Mouse (Mus musculus) CD4-positive, CD25-positive, alpha-beta regulatory T cell, adult 2 months (primary cell): ENCODE measurements at regions not wholly inside any gene's neighbourhood (a gene's known extent, or its start where the extent isn't known, plus 50 kb on each side); places are given as distances from the start of the nearest gene placed in this dataset.

Source experiments
- DNase-seq: peaks from one replicate; pipeline ENCODE4 v3.0.0-alpha.2; 2012; ENCODE audit warnings: low read depth, low spot score

DNA sequence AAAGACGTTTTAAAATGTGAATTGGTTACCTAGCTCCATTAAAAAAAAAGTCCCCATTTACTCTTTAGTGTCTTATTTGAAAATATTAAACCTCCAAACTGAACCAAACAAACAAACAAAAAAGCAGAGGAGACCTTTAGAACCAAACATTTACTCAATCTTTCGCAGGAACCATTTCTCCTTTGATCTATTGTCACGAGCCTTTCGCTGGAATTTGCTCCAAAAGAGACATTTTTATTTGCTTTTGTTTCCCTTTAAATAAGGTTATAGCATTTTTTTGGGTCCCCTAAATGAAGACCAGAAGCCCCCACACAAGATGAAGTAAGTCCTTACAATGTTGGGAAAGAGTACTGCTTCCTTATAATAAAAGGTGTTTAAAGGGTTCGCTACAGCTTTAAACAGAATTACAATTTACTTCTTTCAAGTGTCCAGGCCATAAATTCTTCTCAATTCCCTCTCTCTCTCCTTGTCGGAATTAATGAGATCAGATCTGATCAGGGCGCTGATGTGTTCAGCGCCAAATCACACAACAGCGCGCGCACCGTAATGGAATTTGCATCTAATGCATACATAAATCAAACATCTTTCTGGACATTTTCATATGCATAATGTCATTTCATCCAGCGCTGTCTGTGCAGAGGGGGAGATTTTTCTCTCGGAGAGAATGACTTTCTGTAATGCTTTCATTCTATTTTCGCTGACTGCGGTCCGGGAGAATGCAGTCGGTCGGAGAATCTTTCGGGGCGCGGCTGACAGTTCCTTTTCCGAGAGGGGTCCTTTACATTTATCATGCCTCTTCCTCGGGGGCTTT lies 469.2 kb downstream of the Vrk1 start:
- DNase-seq: peak; percentile 16

DNA sequence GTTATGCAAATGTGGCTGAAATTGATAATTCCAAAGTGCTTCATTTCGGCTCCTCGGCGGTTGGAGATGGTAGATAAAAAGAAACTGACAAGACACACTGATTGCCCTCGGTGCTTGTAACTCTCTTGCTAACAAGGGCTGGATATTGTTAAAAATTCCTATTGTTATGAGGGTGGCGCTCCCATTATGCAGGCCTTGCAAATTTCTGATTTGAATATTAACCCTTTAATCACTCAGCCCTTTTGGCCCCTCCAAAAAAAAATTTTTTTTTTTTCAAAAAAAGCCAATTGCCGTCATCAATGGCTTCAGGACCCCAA lies 469.8 kb downstream of the Vrk1 start:
- DNase-seq: no peak

DNA sequence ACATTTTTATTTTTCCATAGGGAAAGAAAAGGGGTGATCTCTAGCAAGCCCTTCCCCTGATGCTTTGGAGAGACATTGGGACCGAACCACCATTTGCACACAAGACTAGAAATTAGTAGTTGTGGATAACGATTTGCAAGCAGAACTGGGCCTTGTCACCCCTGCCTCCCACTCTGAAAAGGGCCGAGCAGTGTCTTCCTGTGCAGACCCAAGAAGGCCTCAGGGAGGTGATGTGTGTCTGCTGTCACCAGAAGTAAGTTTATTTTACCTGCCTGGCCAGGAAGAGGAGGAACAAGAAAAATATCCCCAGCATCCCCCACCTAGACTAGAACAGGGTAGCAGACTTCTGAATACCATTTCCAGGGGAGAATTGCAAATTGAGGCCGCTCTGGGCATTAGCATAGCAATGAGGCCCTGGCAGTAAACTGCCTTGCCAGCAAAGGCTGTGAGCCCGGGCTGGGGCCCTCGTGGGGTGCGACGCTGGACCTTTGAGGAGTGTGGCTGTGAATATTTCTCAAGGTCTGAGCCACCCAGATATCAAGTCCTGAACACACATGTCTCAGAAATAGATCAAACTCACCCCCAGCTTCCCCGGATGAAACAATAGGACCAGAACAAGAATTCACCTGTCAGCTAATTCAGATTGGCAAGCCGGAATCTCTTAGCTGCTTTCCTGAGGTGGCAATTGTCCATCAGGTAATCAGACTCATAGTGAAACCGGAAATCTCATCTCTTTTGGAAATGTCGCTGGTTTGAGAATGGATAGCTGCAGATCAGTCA lies 470.4 kb downstream of the Vrk1 start:
- DNase-seq: no peak

DNA sequence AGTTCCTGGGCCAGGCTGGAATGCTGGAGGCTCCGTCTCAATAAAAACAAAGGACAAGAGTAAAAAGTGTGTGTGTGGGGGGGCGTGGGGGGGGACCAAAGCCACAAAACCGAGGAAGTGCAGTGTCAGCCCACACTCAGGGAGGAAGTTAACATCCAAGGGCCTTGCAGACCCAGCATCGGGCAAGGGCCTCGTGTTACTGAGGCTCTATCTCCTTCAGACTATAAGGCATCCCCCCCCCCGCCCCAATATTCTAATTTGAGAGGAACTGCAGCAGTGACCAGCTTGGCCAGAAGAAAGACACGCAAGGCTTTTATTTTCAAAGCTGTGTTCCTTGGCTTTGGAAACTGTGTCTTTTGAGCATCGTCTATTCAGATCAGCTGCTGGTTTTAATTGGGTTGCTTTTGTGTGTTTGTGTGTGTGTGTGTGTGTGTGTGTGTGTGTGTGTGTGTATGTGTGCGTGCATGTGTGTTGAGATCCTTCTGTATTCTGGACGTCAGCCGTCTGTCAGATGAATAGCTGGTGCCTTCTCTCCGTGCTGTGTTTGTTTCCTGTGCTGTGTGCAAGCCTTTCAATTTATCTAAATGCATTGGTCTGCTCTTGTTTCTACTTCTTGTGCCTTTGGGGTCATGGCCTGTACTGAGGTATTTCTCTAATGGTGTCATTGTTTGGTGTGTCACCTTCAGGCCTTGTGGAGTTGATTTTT lies 491.7 kb downstream of the Vrk1 start:
- no peak for DNase-seq

DNA sequence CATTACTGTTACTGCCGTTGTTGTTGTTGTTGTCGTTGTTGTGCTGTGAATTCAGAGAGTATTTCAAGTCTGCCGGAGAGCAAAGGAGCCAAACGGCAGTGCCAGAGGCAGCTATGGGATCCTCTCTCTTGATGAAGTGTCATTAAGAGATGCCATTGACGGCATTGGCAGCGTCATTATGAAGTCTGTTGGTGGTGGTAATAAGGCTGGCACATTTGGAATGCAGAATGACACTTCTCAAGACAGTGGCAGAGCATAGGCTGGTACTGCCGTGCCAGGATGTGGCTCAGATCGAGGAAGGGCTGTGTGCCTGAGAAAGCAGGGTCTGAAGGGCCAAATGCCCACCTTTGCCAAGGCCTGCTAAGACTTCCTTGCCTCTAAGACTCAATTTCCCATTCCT lies 494.3 kb downstream of the Vrk1 start:
- no peak for DNase-seq

DNA sequence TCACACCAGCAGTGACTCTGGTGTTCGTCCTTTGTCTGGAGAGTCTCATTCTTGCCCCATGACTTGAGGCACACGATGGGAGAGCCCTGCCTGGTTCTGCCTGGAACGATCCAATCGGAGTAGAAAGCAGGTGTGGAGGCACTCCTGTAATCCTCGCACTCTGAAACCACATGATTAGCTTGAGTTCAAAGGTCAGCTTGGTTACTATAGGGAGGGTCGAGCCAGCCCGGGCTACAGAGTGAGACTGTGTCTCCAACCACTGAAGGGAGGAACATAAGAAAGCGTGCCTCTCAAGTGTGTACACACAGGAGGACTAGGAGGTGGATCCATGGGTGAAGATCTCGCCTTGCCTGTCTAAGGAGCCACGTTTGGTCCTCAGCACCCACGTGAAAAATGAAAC lies 504.0 kb downstream of the Vrk1 start:
- DNase-seq: no peak

DNA sequence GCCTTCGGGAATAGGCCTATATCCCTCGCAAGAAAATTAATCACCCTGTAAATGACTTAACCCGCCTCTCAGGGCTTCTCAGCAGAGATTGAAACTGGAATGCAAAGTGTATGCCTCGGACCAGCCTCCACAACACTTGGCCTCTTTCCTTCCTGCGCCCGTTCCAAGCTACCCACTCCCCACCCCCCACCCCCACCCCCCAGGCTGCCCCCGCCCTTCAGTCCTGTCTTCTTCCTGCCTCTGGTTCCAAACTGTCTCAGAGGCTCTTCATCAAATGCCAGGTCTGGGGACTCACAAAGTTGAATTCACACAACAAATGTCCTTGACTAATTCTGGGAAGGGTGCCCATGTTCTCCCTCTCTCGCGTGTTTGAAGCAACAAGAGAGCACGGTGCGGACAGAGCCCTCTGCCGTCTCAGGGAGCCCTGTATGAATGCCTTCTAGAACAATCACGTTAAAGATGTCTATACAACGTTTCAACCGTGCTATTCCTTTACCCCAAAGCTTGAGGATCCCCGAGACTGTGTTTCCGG lies 505.3 kb downstream of the Vrk1 start:
- no peak for DNase-seq

DNA sequence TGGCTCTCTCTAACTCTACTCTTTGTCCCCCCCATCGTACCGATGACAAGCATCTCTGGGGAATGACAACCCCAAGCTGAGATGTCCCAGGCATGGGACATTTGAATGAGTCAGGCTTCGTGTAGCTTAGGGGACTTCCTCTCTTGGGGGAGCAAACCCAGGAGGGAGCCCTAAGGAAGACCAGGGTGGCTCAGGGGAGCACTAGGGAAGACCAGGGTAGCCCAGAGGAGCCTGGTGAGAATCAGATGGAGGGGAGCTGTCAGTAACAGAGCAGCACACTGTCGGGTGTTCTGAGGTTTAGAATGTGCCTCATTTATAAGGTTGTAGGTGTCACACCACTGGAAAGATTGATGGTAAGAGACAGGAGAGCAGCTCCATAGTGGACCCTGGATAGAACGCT lies 509.1 kb downstream of the Vrk1 start:
- no peak for DNase-seq

DNA sequence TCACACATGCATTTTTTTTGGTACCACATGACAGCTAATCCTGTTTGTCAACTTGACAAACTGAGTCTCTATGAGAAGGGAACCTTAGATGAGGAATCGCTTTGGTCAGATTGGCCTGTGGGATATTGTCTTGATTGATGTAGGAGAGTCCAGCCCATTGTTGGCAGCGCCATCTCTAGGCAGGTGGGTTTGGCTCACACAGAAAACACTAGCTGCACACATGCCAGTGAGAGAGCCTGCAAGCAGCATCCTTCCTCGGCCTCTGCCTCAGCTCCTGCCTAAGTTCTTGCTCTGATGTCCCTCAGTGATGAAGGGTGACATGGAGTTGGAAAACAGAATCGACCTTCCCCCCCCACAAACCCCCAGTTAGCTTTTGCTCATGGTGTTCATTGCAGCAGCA lies 514.4 kb downstream of the Vrk1 start:
- DNase-seq: no peak

DNA sequence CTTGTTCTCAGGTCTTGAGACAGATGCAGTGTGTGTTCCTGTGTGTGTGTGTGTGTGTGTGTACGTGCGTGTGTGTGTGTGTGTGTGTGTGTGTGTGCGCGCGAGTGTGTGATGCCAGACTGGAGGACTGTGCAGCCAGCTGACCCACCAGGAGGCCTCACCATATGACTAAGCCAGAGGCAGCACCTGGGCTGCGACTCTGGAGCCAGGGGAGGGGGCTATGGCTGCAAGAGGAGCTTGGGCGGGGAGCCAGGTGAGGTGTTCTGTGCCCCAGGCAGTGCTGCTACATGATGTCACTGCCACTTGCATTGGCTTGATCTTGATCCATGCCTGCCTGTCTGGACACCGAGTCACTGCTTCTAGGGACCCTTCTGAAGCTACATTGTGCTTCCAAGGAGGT lies 517.1 kb downstream of the Vrk1 start:
- no peak for DNase-seq

DNA sequence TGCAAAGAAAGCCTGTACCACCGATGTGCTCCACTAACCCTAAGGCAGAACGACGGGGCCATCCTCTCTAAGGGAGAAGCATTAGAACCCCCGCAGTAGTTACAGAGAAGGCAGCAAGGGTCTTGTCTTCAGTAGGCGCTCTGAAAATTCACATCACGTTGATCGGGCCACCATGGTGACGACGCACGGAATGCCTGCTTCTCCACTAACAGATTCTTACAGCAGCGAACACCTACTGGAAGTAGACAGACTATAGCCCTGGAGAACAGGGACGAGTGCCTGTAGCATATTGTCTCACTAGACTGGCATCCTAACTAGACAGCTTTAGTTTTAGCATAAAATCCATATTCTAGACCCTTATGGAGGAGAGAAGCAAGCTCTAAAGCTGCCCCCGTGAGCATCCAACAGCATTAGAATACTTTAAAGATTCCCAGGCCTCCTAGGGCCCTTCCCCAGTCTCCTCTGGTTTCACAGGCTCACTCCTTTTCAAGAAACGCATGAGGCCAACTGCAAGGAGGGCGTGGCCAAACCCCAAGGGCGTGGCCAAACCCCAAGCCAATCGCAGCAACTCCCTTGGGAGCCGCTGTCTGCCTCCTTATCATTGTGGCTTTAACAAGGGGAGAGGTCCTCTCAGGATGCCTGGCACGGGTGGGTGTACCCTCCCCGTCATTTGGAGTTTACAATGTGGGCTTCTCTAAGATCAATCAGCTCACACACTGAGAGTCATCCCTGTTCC lies 517.8 kb downstream of the Vrk1 start:
- peak; percentile 17 for DNase-seq

DNA sequence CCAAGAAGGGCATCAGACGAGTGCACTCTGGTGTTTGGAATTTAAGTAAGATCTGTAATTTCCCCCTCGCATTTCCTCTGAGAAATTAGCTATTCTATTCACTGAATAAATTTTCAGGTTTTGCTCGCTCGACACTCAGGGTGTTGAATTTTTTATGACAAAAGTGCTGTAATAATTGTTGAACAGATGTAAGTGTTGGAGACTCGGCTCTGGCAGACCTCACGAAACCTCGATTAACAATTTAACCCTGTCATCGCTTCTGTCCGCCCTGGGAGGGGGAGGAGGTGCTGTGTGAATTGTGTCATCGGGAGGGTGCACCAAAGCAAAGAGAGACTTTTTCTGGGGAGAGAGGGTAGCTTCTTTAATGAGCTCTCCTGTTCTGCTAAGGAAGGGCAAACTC lies 518.5 kb downstream of the Vrk1 start:
- DNase-seq: no peak

DNA sequence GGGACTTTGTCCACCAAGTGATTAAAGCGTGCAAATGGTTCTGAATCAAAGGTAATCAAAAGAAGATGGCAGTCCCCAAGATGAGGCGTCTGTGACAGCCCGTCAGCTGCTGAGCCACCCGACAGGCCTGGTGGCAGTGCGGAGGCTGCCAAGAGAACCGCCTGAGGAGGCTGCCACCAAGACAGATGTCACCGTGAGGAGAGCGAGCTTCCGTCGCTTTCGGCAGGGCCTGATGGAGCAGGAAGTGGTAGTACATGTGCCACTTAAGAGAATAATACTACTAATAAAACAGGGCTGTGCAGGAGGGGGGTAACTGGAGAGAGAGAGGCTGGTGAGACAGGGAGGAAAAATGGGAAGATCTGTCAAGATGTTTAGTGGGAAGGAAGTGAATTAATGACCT lies 519.1 kb downstream of the Vrk1 start:
- peak; percentile 55 for DNase-seq

DNA sequence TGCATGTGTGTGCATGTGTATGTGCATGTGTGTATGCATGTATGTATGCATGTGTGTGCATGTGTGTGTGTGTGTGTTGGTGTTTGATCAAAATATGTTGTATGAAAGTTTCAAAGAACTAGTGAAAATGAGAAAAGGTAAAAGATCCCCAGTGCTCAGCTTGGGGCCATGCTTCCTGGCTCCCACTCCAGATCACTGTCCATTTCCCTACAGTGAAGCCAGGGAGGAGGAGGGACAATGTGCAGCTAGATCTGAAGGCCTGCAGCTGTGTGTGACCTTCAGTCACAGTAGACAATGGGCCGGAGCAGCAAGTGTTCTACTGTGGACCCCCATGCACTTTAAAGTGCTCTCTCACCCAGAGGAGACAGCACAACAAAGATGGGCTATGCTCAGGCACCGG lies 525.1 kb downstream of the Vrk1 start:
- no peak for DNase-seq

DNA sequence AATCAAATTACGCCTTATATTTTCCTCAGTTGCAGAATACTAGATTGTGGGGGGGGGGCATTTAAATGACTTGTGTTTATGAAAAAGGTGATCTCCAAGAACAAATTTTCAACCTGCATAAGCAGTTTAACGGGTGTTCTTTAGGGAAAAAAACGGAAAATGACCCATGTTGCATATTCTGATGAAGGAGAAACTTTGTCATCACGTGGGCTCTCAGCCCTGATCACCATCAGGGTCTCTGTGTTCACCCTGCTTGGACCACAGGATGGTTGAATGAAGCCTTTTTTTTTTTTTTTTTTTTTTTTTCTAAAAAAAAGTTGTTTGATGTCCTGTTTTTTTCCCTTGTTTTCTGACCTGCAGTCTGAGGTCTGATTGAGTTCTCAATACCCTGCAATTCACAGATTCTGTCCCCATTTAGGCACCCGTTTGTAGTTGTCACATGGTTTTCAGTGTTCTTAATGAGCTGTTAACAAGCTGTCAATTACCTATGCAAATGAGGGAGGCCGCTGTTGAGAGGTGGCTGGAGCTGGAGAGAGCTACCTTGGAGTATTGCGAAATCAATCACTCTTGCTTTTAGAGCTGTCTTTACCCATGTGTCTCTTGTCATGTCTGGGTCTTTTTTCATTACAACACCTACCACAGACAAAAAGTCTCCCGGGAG lies 525.7 kb downstream of the Vrk1 start:
- DNase-seq: no peak

DNA sequence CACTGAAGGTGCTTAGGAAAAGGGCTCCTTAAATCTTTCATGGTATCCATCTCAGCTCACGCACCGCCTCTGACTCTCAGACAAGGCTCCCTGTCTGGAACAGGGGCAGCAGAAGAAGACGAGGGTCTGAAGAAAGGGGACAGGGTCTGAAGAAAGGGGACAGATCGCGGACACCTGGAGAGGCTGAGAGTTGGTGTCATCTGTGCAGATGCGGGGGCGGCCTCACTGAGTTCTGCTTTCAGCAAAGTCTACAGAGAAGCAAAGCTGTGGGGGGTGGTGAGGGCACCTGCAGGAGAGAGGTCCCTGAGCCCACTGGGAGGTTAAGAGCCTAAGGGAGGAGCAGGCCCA lies 526.2 kb downstream of the Vrk1 start:
- DNase-seq: peak; percentile 15

DNA sequence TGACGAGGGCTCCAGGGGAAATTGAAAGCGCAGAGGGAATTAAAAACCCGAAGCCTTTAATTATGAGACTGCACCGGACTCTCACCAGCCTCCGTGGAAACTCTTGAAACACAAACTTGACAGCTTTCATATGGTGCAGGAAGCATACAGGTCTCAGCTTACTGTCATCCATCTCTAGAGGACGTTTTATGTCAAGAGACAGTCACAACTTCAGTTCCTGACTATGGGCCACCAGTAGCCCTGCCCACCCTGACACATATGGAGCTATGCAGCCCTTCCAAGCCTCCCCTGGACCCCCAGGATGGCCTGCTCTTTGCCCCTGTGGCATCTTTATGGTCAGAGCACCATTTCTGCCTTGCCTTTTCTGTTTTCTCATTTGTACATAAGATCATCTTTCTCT lies 530.0 kb downstream of the Vrk1 start:
- DNase-seq: no peak

DNA sequence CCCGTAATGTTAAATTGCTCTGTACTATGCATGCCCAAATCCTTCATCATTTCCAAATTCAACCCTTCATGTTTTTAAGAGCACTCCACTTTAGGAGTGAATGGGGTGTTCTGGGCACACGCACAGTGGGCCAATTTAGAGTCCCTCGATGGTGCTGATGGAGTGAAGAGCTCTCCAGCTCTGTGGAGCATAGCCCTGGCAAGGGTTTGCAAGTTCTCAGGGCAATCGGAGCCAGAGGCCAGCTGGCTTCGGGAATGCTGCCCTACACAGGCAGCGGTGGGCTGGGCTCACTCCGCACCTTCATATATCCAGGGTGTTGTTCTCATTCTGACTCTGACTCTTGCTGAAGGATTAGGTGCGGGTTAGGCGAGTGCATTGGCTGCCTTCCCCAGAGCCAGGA lies 549.5 kb downstream of the Vrk1 start:
- no peak for DNase-seq

DNA sequence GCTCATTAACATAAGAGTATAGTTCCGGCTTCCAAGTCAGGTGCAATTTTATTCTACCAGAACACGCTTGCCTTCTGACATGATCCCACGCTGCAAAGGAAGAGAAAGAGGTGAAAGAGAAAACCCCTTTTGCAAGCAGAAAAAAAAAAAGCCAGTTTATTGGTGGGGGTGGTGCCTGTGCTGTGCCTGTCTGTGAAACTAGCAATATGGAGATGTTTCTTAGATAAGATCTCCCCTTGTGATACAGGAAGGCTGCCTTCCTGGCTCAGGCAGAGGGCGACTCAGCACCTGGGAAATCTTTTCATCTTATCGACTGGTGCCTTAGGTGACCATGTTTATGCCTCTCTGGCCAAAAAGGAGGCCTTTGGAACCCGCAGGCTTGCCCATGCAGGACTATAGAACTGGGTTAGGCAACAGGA lies 555.2 kb downstream of the Vrk1 start:
- peak; percentile 64 for DNase-seq

DNA sequence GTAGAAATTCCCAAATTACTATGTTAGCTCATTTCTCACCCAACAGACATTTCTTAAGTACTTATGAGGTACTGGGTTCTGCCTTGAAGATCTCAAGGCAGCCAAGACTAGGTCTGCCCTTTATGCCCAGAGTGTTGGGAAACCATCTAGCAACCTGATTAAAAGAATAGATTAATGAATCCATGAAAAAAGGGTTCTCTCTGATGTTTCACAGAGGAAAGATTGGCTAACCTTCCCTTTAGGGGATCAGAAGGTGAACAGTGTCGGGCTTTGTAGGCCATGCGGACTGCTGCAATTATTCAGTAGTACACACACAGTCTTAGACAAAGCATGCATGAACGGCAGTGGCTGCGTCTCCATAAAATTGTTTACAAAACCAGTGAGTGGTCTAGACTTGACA lies 556.3 kb downstream of the Vrk1 start:
- no peak for DNase-seq

DNA sequence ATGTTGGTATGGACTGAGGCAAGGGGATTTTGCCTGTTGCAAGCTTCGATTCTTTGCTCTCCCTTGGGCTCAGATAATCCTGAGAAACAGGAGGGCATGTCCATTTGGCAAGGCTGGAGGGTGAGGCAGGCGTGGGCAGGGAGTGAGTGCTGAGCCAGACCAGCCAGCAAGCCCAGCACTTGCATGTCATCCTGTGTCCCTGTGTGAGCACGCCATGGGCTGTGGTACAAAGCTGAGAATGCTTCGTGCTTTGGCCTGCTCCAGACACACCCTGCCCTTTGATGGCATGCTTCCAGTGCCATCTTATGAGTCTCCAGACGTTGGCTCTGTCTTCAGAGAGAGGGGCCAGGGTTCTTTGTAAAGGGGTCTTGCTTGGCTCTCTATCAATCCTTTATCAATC lies 557.1 kb downstream of the Vrk1 start:
- DNase-seq: no peak
